Mouse (Mus musculus): Measurements from ENCODE around the gene Etl4.

Etl4 gene

GRCm38 (mm10) chr2:20711024-20711423 is 801.4 kb downstream of the Etl4 start:
- DNase-seq (ENCODE audit: low spot score) = no peak

- DNase-seq (ENCODE audit: low spot score) = no peak
Observed at GRCm38 (mm10) chr2:20719105-20719504, 809.5 kb downstream of the Etl4 start.

- DNase-seq (ENCODE audit: low spot score) = no peak
Observed at GRCm38 (mm10) chr2:20721098-20721497, 811.5 kb downstream of the Etl4 start.

- DNase-seq (ENCODE audit: low spot score) = no peak
Observed at GRCm38 (mm10) chr2:20722165-20722991, 812.8 kb downstream of the Etl4 start.

GRCm38 (mm10) chr2:20723990-20724745 is 814.6 kb downstream of the Etl4 start:
- no peak for DNase-seq (ENCODE audit: low spot score)

- no peak for DNase-seq (ENCODE audit: low spot score)
Observed at GRCm38 (mm10) chr2:20726974-20727373, 817.4 kb downstream of the Etl4 start.

GRCm38 (mm10) chr2:20727752-20728438 is 818.3 kb downstream of the Etl4 start:
- DNase-seq (ENCODE audit: low spot score) = no peak

- DNase-seq (ENCODE audit: low spot score) = no peak
Observed at GRCm38 (mm10) chr2:20735444-20735843, 825.9 kb downstream of the Etl4 start.

- DNase-seq (ENCODE audit: low spot score) = no peak
Observed at GRCm38 (mm10) chr2:20736324-20737015, 826.9 kb downstream of the Etl4 start.

- no peak for DNase-seq (ENCODE audit: low spot score)
Observed at GRCm38 (mm10) chr2:20737112-20737808, 827.7 kb downstream of the Etl4 start.

GRCm38 (mm10) chr2:20737837-20738236 is 828.3 kb downstream of the Etl4 start:
- DNase-seq (ENCODE audit: low spot score) = no peak

- no peak for DNase-seq (ENCODE audit: low spot score)
Observed at GRCm38 (mm10) chr2:20747723-20748122, 838.1 kb downstream of the Etl4 start.

- DNase-seq (ENCODE audit: low spot score) = no peak
Observed at GRCm38 (mm10) chr2:20748481-20748880, 838.9 kb downstream of the Etl4 start.

- DNase-seq (ENCODE audit: low spot score) = no peak
Observed at GRCm38 (mm10) chr2:20749687-20750086, 840.1 kb downstream of the Etl4 start.

- no peak for DNase-seq (ENCODE audit: low spot score)
Observed at GRCm38 (mm10) chr2:20753282-20754110, 843.9 kb downstream of the Etl4 start.

- DNase-seq (ENCODE audit: low spot score) = no peak
Observed at GRCm38 (mm10) chr2:20756964-20757363, 847.4 kb downstream of the Etl4 start.

GRCm38 (mm10) chr2:20759045-20759662 is 849.6 kb downstream of the Etl4 start:
- no peak for DNase-seq (ENCODE audit: low spot score)

GRCm38 (mm10) chr2:20761320-20761719 is 851.7 kb downstream of the Etl4 start:
- no peak for DNase-seq (ENCODE audit: low spot score)

GRCm38 (mm10) chr2:20761751-20762150 is 852.2 kb downstream of the Etl4 start:
- DNase-seq (ENCODE audit: low spot score) = no peak
